ENCODE assay signal across 25 mouse cellular contexts in the genomic region with DNA sequence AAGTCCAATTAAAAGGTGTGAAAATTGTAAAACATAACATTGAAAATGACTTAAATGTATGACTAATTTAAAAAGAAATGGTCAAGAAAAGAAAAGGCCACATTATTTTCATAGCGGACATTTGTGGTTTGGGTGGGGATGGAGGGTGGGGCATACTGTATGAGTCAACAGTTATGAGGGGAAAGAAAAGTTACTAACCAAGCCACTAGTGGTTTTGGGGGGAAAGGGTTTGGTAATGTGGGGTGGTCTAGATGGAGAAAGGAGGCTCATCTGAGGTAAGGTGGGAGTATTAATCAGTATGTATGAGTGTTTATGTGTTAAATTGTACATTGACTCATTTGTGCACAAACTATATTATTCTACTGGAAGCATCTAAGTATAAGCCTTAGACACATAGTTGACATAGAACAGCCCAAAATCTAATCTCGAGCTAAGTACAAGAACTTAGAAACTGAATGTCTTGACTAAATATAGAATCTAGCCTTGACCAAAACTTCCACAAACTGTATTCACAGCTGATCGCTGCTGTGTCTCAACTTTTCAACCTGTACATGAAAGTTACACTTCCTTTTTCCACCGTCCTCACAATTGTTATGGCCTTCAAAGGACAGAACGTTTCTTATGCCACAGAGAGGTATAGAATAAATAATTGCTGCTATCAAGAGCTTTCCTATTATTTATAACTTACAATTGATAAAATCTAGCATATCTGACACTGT. TPM values are rescaled to one million over a fixed set of nuclear protein-coding genes. Genes with fewer than 3 reads are reported as not detected.
DNase-seq lines count a peak whose midpoint lies in the region; ATAC-seq and TF ChIP-seq lines count a peak whose summit lies in the region.
"Had no signal": no experiment of that assay in that cellular context is flagged by ENCODE, and none has a peak within 500 bp of the region (broad histone marks: within the 10 kb centered on the region; RNA-seq: fewer than 3 reads in every experiment).

No protein-coding gene starts in this region.

- no peak for TF ChIP-seq POLR2A in MEL (IDR thresholded peaks at IDR 0.05; ENCODE audit: control insufficient read depth in 1 of 2, insufficient read depth in 1 of 2, low read depth in 1 of 2, low read length in 2 of 2, poor library complexity in 1 of 2)

- H3K27me3 ChIP-seq in MEL (ENCODE audit: control insufficient read depth in 1 of 2, insufficient read depth in 2 of 2, low read length in 2 of 2): no peaks in the 10 kb centered on the region
- no peaks in the 10 kb centered on the region for H3K27me3 ChIP-seq in liver, embryonic 16.5 days (ENCODE audit: control insufficient read depth, insufficient read depth, low read depth, low read length)
- no peaks in the 10 kb centered on the region for H3K27me3 ChIP-seq in splenic B cell, adult 2 months (ENCODE audit: control insufficient read depth, insufficient read depth, low read length, poor library complexity, severe bottlenecking)
- H3K27me3 ChIP-seq: forebrain, embryonic 15.5 days; kidney, embryonic 15.5 days; lung, embryonic 15.5 days; neural tube, embryonic 12.5 days had no signal

- TF ChIP-seq CTCF in MEL (IDR thresholded peaks at IDR 0.05 in 2 of 3, conservative IDR thresholded peaks at IDR 0.05 in 1 of 3; ENCODE audit: control insufficient read depth in 1 of 3, insufficient read depth in 1 of 3, low read depth in 2 of 3, low read length in 3 of 3, poor library complexity in 1 of 3, severe bottlenecking in 1 of 3): no peak

- no peaks in the 10 kb centered on the region for H3K9me3 ChIP-seq in MEL (replicated peaks; ENCODE audit: insufficient read depth, low read length)
- H3K9me3 ChIP-seq in liver, embryonic 16.5 days (replicated peaks; ENCODE audit: control insufficient read depth, low read length): no peaks in the 10 kb centered on the region
- H3K9me3 ChIP-seq: forebrain, embryonic 15.5 days; kidney, embryonic 15.5 days; lung, embryonic 15.5 days; midbrain, embryonic 10.5 days; neural tube, embryonic 12.5 days had no signal

- 22% methylated on average over 5 of the region's 5 CpGs for WGBS in liver, embryonic 16.5 days (ENCODE audit: insufficient replicate concordance)

- TF ChIP-seq EP300 in MEL (IDR thresholded peaks at IDR 0.05; ENCODE audit: low read depth in 1 of 2, low read length in 2 of 2): no peak

- ATAC-seq in liver, embryonic 16.5 days (ENCODE audit: low read depth): no peak
- ATAC-seq: activated CD4-positive, CD25-positive, alpha-beta regulatory T cell, adult 4 months; forebrain, embryonic 15.5 days had no signal

- H3K4me3 ChIP-seq in MEL (ENCODE audit: control insufficient read depth in 1 of 2, insufficient read depth in 1 of 2, low read depth in 2 of 2, low read length in 2 of 2): peak overlapping the region in 1 of 2 experiments; percentile 28; a peak in 2 of 4 replicates
- H3K4me3 ChIP-seq in liver, embryonic 16.5 days (ENCODE audit: low read depth, low read length): no peak overlapping the region
- H3K4me3 ChIP-seq: forebrain, embryonic 15.5 days; kidney, embryonic 15.5 days; lung, embryonic 15.5 days; midbrain, embryonic 10.5 days; neural tube, embryonic 12.5 days had no signal

- H3K36me3 ChIP-seq in MEL (ENCODE audit: control insufficient read depth in 1 of 2, insufficient read depth in 2 of 2, low read length in 2 of 2): peaks cover 0 to 29% of the 10 kb centered on the region in 2 experiments; a peak in 2 of 4 replicates
- H3K36me3 ChIP-seq in liver, embryonic 16.5 days (ENCODE audit: control insufficient read depth, insufficient read depth): no peaks in the 10 kb centered on the region
- no peaks in the 10 kb centered on the region for H3K36me3 ChIP-seq in splenic B cell, adult 2 months (ENCODE audit: control insufficient read depth, insufficient read depth, low read length, poor library complexity, severe bottlenecking)
- H3K36me3 ChIP-seq: forebrain, embryonic 15.5 days; G1E; kidney, embryonic 15.5 days; lung, embryonic 15.5 days; midbrain, embryonic 10.5 days; neural tube, embryonic 12.5 days had no signal

- no peak for TF ChIP-seq RAD21 in MEL (IDR thresholded peaks at IDR 0.05; ENCODE audit: low read depth, low read length)

- peak; percentile 38 to 56 for DNase-seq in spleen, postnatal 36 days (ENCODE audit: low spot score in 2 of 2)
- DNase-seq in spleen, adult 12 weeks (ENCODE audit: low spot score): no peak
- DNase-seq in MEL (ENCODE audit: low read depth, low spot score): peak; percentile 60
- DNase-seq in splenic B cell, adult 2 months (ENCODE audit: low read depth, low spot score): peak; percentile 57
- DNase-seq in right cerebral cortex, postnatal 10 days (ENCODE audit: low spot score in 2 of 2): no peak
- DNase-seq in testis, postnatal 14 days (ENCODE audit: low spot score): no peak
- no peak for DNase-seq in Muller cell, postnatal 12 days (ENCODE audit: inconsistent ontology term)
- DNase-seq: adrenal gland, adult 8-10 months; cerebellum, adult 18-20 months; cerebellum, postnatal 14 days; heart, adult 11 months; kidney, adult 11 months; kidney, postnatal 36 days; retina, postnatal 1 day; thymus, postnatal 14 days had no signal

- no peaks in the 10 kb centered on the region; the same call in 1 of the 2 replicates for H3K79me2 ChIP-seq in MEL (ENCODE audit: control insufficient read depth, insufficient read depth, low read length, poor library complexity)

- peak overlapping the region; percentile 6; the same call in 1 of the 2 replicates for H3K9ac ChIP-seq in MEL (ENCODE audit: control insufficient read depth, low read depth, low read length, poor library complexity, severe bottlenecking)
- no peak overlapping the region for H3K9ac ChIP-seq in liver, embryonic 16.5 days (ENCODE audit: low read depth, low read length)
- H3K9ac ChIP-seq: forebrain, embryonic 15.5 days; kidney, embryonic 15.5 days; lung, embryonic 15.5 days; neural tube, embryonic 12.5 days had no signal

- peak overlapping the region; percentile 44 for H3K27ac ChIP-seq in MEL (ENCODE audit: control insufficient read depth, low read depth, low read length)
- H3K27ac ChIP-seq in liver, embryonic 16.5 days (ENCODE audit: low read length): peak overlapping the region; percentile 66
- H3K27ac ChIP-seq: forebrain, embryonic 15.5 days; kidney, embryonic 15.5 days; lung, embryonic 15.5 days; macrophage; midbrain, embryonic 10.5 days; neural tube, embryonic 12.5 days had no signal

- H3K4me2 ChIP-seq in liver, embryonic 16.5 days (ENCODE audit: low read depth, low read length): 0 out of 2 replicates have a peak overlapping the region, but pooled peaks have one; percentile 12
- H3K4me2 ChIP-seq: forebrain, embryonic 15.5 days; heart, embryonic 11.5 days; kidney, embryonic 15.5 days; lung, embryonic 15.5 days; neural tube, embryonic 12.5 days had no signal

- peaks cover 17 to 18% of the 10 kb centered on the region in 2 experiments for H3K4me1 ChIP-seq in MEL (ENCODE audit: control insufficient read depth in 1 of 2, insufficient read depth in 2 of 2, low read length in 2 of 2)
- H3K4me1 ChIP-seq in liver, embryonic 16.5 days (ENCODE audit: control insufficient read depth, low read depth, low read length): peaks cover 30% of the 10 kb centered on the region
- H3K4me1 ChIP-seq: forebrain, embryonic 15.5 days; neural tube, embryonic 12.5 days had no signal

TF ChIP-seq in MEL, 35 proteins besides CTCF, POLR2A, EP300 and RAD21:
- peak; percentile 71; the same call in 1 of the 2 replicates for TF ChIP-seq ETS1 (IDR thresholded peaks at IDR 0.05; ENCODE audit: low read depth, low read length)
- 0 out of 2 replicates have a peak, but pooled peaks have one; percentile 7 for TF ChIP-seq MEF2A (IDR thresholded peaks at IDR 0.05; ENCODE audit: extremely low read depth, insufficient replicate concordance, low read depth, low read length, poor library complexity, severe bottlenecking)
- no peak for TF ChIP-seq JUND (IDR thresholded peaks at IDR 0.05; ENCODE audit: low read depth, low read length)
- TF ChIP-seq CHD1 (IDR thresholded peaks at IDR 0.05; ENCODE audit: low read depth, low read length): no peak

RNA-seq across cellular contexts. Expression of a gene that starts 5.0 kb away (rescaled TPM):
- total RNA-seq in MEL (2012; rRNA removed): 11.7 and 14.7 TPM in 2 replicates
- 10 to 100 TPM in 1 of 2 experiments, not detected in 1; 30.3 TPM for polyA plus RNA-seq in MEL (2012; ENCODE audit: insufficient read depth in 1 of 2, insufficient read length in 2 of 2, low read depth in 1 of 2, low replicate concordance in 2 of 2, missing spikeins in 1 of 2)
- polyA plus RNA-seq in liver, embryonic 16.5 days (2015; fragmentation: Nextera tagmentation; extraction: Ambion mirVana): 18.8 and 19.9 TPM in 2 replicates

Comparison
In these comparisons a context has a peak if more than half of its experiments do, and no peak if none do; other contexts are left out.
1. DNase-seq: peak in spleen, postnatal 36 days (2 of 2), MEL (single experiment) and splenic B cell, adult 2 months (single experiment); none in spleen, adult 12 weeks (single experiment), right cerebral cortex, postnatal 10 days (0 of 2), testis, postnatal 14 days (single experiment) and Muller cell, postnatal 12 days (single experiment).